Mouse (Mus musculus) hindbrain, embryonic 12.5 days (tissue): ENCODE data around the gene Gm20388. TPM values are rescaled to one million over a fixed set of nuclear protein-coding genes. Genes with fewer than 3 reads are reported as not detected.

Experiments
- ATAC-seq: fragments of 200-750 bp; cut with Nextera tagmentation; 2 replicates; pipeline ENCODE4 v1.8.0; 2017; ENCODE audit warnings: moderate TSS enrichment; ENCODE audit not compliant: low FRiP score
- H3K27ac ChIP-seq: fragments of 300-500 bp; sonication (generic); 2 replicates; pipeline ENCODE4 v1.5.1; 2016; ENCODE audit warnings: mild to moderate bottlenecking
- H3K27me3 ChIP-seq: fragments of 300-500 bp; sonication (generic); 2 replicates; pipeline ENCODE4 v1.6.1; 2016; ENCODE audit warnings: mild to moderate bottlenecking
- H3K36me3 ChIP-seq: fragments of 300-500 bp; sonication (generic); 2 replicates; pipeline ENCODE4 v1.6.1; 2016; ENCODE audit warnings: mild to moderate bottlenecking
- H3K4me1 ChIP-seq: fragments of 300-500 bp; sonication (generic); 2 replicates; pipeline ENCODE4 v1.6.1; 2016
- H3K4me2 ChIP-seq: fragments of 300-500 bp; sonication (generic); replicated peaks from 2 replicates; pipeline ENCODE4 v1.6.1; 2016; ENCODE audit warnings: mild to moderate bottlenecking
- H3K4me3 ChIP-seq: fragments of 300-500 bp; sonication (generic); 2 replicates; pipeline ENCODE4 v1.5.1; 2016; ENCODE audit warnings: mild to moderate bottlenecking
- H3K9ac ChIP-seq: fragments of 300-500 bp; sonication (generic); 2 replicates; pipeline ENCODE4 v1.6.1; 2016; ENCODE audit warnings: mild to moderate bottlenecking, moderate library complexity
- H3K9me3 ChIP-seq: fragments of 300-500 bp; sonication (generic); replicated peaks from 2 replicates; pipeline ENCODE4 v1.6.1; 2016; ENCODE audit warnings: mild to moderate bottlenecking
- WGBS: fragments of 180-500 bp; shearing (Covaris S2); methylation state at CpG from one replicate; pipeline ENCODE4 v1.1.7; 2016; 5-methylcytosine and 5-hydroxymethylcytosine counted together
- polyA plus RNA-seq: library from polyadenylated mRNA; unstranded; fragments of >200 nt; fragmentation: Nextera tagmentation; extraction: Ambion mirVana; gene quantifications from 2 replicates; pipeline ENCODE4 v1.2.1, GENCODE M21; 2016

Gm20388 gene
- polyA plus RNA-seq, 1 experiment from 2014 or later: not detected

DNA sequence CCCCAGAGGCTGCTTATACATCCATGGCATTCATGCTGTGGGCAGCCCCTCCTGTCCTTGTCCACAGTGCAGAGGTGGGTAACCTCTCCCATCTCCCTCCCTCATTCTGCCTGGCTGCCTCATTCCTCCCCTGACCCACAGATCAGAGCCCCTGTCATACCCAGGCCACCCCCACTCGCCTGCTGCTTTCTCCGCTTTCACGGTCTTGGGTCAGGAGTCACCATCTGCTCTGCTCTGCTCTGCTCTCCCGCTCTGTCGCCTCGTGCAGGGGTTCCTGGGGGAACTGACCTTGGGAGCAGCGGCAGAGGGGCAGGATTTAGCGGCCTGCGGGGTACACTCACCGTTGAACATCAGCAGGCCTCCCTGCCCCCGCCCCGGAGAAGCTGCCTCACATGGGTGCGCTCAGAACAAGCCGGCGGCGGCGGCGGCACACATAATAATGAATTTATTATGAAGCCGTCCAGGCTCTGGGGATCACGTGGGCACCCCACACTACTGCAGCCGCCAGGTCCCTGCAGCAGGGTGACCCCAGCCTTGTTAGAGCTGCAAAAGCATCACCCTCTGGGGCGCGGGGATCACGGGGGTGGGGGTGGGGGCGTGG is 638.8 kb downstream of the Gm20388 start:
- peaks cover 95% of the 10 kb centered on the region for H3K4me1 ChIP-seq
- H3K9me3 ChIP-seq: no peaks in the 10 kb centered on the region
- 0 out of 2 replicates have a peak, but pooled peaks cover 3% of the 10 kb centered on the region for H3K27me3 ChIP-seq
- peak overlapping the region; percentile 60 for H3K9ac ChIP-seq
- ATAC-seq: peak; percentile 30
- WGBS: 5% methylated on average over 25 of the region's 25 CpGs
- peak overlapping the region; percentile 96 for H3K27ac ChIP-seq
- H3K4me3 ChIP-seq: peak overlapping the region; percentile 16
- peak overlapping the region; percentile 54 for H3K4me2 ChIP-seq
- 0 out of 2 replicates have a peak, but pooled peaks cover 1% of the 10 kb centered on the region for H3K36me3 ChIP-seq

DNA sequence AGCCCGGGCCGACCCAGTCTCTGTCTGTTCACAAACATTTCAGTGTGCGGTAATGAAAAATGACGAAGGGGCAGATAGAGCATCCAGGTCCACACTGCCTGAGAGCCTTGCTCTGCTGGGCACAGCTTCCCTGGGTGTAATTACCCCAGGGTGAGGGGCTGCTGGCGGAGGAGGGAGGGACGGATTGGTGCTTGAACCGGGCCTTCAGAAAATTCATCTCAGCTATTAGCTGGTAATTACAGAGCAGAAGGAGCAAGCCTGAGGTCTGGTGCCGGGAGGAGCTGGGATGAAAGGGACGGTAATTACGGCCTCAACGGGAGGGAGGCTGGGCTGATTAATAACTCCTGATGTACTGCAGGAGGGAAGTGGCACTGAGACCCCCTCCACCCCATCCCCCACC is 639.3 kb downstream of the Gm20388 start:
- peak overlapping the region; percentile 60 for H3K9ac ChIP-seq
- 0 out of 2 replicates have a peak, but pooled peaks cover 3% of the 10 kb centered on the region for H3K27me3 ChIP-seq
- peaks cover 100% of the 10 kb centered on the region for H3K4me1 ChIP-seq
- H3K36me3 ChIP-seq: peaks cover 6% of the 10 kb centered on the region; the same call in 1 of the 2 replicates
- peak; percentile 69 for ATAC-seq
- WGBS: 5% methylated on average over 11 of the region's 11 CpGs
- H3K9me3 ChIP-seq: no peaks in the 10 kb centered on the region
- peak overlapping the region; percentile 16 for H3K4me3 ChIP-seq
- H3K4me2 ChIP-seq: peak overlapping the region; percentile 54
- peak overlapping the region; percentile 96 for H3K27ac ChIP-seq

DNA sequence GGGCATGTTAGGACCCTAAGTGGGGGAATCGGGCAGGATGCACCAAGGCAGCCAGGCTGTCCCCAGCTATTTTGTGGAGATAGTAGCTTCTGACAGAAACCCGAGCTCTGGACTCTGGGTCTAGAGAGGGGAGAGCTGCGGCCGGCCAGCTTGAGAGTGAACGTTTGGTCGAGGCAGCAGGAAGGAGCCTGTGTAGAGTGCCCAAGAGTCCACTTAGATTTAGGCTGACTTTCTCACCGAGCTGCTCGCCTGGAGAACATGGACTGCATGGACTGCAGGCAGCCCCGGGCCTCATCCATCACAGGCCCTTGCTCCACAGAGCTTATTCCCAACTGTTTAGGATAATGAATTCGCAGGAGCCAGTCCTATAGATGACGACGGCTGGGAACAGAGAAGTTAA is 639.8 kb downstream of the Gm20388 start:
- Histone ChIP-seq H3K9me3 (no peaks in the 10 kb centered on the region), H3K36me3 (peaks cover 7% of the 10 kb centered on the region; the same call in 1 of the 2 replicates), H3K27me3 (0 out of 2 replicates have a peak, but pooled peaks cover 3% of the 10 kb centered on the region), H3K4me3 (0 out of 2 replicates have a peak overlapping the region, but pooled peaks have one; percentile 16), H3K4me1 (peaks cover 100% of the 10 kb centered on the region), H3K4me2 (peak overlapping the region; percentile 54), H3K27ac (peak overlapping the region; percentile 96), H3K9ac (peak overlapping the region; percentile 43; the same call in 1 of the 2 replicates)
- 18% methylated on average over 12 of the region's 12 CpGs for WGBS
- peak; percentile 27; the same call in 1 of the 2 replicates for ATAC-seq

DNA sequence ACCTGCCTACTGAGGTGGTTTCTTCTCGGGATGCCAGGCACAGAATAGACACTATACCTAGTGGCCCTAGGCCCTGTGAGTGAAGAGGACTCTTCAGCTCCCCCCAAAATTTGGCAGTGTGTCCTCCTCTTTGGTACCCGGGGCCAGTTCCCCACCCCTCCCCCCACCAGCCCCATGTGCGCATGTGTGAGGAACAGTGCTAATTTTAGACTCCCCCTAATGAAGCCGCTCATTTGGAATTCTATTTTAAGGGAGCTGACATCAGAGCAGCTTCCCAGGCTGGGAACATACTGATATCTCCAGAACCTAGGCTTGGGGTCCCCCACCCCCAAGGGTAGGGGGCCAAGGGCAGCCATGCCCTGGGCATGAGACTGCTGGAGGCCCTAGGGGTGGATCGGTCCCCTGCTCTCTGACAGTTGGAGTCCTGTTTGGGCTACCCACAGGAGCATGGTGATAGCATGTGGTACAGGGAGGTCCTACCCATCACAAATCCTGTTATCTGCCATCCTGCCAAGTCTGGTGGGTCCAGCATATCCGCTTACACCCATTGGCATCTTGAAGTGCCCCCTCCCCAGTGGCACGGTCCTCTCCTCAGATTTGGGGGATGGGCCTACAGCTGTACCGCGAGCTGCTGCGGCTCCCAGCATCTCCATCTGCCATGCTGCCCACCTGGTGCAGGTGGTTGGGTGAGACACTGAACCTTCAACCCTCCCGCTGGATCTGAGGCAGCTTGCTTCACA is 640.5 kb downstream of the Gm20388 start:
- peak overlapping the region; percentile 54; the same call in 1 of the 2 replicates for H3K4me2 ChIP-seq

DNA sequence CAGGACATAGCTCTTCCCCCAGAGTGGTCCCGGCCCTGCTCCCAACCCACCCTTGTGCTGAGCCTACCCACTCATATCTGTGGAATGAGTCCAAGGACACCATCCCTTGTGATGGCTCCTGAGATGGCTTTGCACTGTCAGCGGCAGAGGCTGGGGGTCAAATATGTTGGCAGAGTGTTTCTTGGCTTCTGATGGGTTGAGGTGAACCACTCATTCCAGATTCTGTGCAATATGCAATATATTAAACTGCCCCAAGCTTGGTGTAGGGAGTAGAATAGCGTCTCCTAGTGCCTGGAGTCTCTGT is 641.0 kb downstream of the Gm20388 start:
- H3K27ac ChIP-seq: peak overlapping the region; percentile 96
- H3K4me2 ChIP-seq: no peak overlapping the region
- no peak overlapping the region for H3K4me3 ChIP-seq
- peaks cover 7% of the 10 kb centered on the region; the same call in 1 of the 2 replicates for H3K36me3 ChIP-seq
- no peak overlapping the region for H3K9ac ChIP-seq
- ATAC-seq: no peak
- WGBS: 87% methylated on average over 3 of the region's 3 CpGs
- H3K27me3 ChIP-seq: 0 out of 2 replicates have a peak, but pooled peaks cover 3% of the 10 kb centered on the region
- H3K9me3 ChIP-seq: no peaks in the 10 kb centered on the region
- peaks cover 100% of the 10 kb centered on the region for H3K4me1 ChIP-seq

More for the DNA sequence above, 640.5 kb downstream of the Gm20388 start:
- Histone ChIP-seq H3K9me3 (no peaks in the 10 kb centered on the region), H3K27ac (peak overlapping the region; percentile 96), H3K9ac (peak overlapping the region; percentile 43; the same call in 1 of the 2 replicates), H3K36me3 (peaks cover 7% of the 10 kb centered on the region; the same call in 1 of the 2 replicates), H3K4me1 (peaks cover 100% of the 10 kb centered on the region), H3K27me3 (0 out of 2 replicates have a peak, but pooled peaks cover 3% of the 10 kb centered on the region), H3K4me3 (no peak overlapping the region)
- ATAC-seq: peak; percentile 26; the same call in 1 of the 2 replicates
- 76% methylated on average over 11 of the region's 11 CpGs for whole genome bisulfite sequencing

DNA sequence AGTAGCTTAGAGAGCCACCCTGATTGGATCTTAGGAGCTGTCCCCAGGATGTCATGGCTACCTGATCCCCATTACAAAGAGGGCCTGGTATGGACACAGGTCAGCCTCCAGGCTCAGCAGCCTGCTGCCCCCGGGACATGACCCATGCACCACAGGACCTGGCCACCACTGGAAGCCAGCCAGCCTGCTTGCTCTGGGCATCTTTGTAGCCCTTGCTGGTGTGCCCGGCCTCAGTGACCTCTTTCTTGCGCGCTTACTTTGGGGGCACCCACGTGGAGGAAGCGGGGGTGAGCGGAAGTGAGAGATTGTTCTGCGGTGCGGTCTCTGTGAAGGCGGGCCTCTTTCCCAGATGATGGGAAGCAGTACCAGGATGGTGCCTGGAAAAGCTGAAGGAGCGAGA is 641.9 kb downstream of the Gm20388 start:
- ATAC-seq: no peak
- Histone ChIP-seq H3K36me3 (peaks cover 7% of the 10 kb centered on the region; the same call in 1 of the 2 replicates), H3K27ac (no peak overlapping the region), H3K4me1 (peaks cover 100% of the 10 kb centered on the region), H3K4me3 (no peak overlapping the region), H3K9ac (no peak overlapping the region), H3K9me3 (no peaks in the 10 kb centered on the region), H3K4me2 (no peak overlapping the region), H3K27me3 (0 out of 2 replicates have a peak, but pooled peaks cover 3% of the 10 kb centered on the region)
- WGBS: 80% methylated on average over 11 of the region's 11 CpGs

DNA sequence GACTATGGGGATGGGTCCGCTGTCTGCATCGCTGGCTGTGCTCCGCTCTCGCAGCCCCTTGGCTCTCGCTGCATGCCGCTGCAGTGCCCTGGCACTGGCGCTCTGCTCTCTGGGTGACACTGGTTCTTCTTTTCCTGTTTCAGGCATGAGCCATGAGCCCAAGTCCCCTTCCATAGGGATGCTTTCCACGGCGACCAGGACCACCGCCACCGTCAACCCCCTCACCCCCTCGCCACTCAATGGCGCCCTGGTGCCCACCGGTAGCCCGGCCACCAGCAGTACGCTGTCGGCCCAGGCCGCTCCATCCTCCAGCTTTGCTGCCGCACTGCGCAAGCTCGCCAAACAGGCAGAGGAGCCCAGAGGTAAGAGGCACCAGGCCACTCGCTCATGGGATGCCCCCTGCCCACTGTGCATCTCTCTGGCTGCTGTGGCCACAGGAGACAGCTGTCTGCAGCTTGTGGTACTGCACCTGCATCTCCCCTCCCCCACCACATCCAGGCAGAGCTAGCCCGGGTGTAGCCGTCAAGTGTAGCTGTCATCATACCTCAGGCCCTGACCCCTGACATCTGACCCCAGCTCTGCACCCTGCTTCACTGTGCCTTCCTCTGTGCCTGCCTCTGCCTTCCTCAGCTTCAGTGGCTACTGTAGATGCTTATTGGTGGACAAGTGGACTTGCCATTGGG is 642.9 kb downstream of the Gm20388 start:
- ATAC-seq: no peak
- WGBS: 84% methylated on average over 24 of the region's 24 CpGs
- H3K4me1 ChIP-seq: peaks cover 100% of the 10 kb centered on the region
- H3K27ac ChIP-seq: peak overlapping the region; percentile 44
- 0 out of 2 replicates have a peak, but pooled peaks cover 3% of the 10 kb centered on the region for H3K27me3 ChIP-seq
- H3K9me3 ChIP-seq: no peaks in the 10 kb centered on the region
- H3K4me3 ChIP-seq: no peak overlapping the region
- no peak overlapping the region for H3K9ac ChIP-seq
- H3K36me3 ChIP-seq: peaks cover 8% of the 10 kb centered on the region; the same call in 1 of the 2 replicates
- no peak overlapping the region for H3K4me2 ChIP-seq

DNA sequence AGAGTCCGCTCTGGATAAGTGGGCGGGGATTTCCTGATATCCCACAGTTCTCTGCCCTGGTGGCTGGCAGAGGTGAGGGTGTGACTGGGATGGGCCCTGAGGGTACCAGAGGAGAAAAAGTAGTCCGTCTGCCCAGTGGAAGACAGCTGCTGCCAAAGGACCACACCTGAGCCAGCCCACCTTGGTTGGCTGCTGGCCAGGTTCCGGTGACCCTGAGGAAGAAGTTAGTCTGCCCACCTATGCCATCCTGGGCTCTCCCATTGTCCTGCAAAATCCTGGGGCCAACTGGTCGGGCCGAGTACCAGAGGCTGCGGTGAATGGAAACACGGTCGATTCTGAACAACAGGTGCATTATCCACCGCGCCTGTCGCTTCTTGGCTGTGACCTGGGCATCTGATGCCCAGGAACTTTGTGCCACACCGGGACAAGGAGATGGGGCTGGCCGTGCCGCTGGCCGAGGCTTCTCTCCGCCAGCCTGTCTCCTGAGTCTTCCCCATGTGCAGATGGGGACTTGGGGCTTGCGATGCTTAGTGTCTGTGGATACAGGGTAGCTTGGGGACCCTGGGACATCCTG is 643.9 kb downstream of the Gm20388 start:
- ATAC-seq: no peak
- no peaks in the 10 kb centered on the region for H3K9me3 ChIP-seq
- no peak overlapping the region for H3K4me3 ChIP-seq
- no peak overlapping the region for H3K9ac ChIP-seq
- 91% methylated on average over 18 of the region's 18 CpGs for WGBS
- peaks cover 14% of the 10 kb centered on the region; the same call in 1 of the 2 replicates for H3K36me3 ChIP-seq
- H3K4me2 ChIP-seq: no peak overlapping the region
- 0 out of 2 replicates have a peak, but pooled peaks cover 3% of the 10 kb centered on the region for H3K27me3 ChIP-seq
- peaks cover 100% of the 10 kb centered on the region for H3K4me1 ChIP-seq
- peak overlapping the region; percentile 17; the same call in 1 of the 2 replicates for H3K27ac ChIP-seq

DNA sequence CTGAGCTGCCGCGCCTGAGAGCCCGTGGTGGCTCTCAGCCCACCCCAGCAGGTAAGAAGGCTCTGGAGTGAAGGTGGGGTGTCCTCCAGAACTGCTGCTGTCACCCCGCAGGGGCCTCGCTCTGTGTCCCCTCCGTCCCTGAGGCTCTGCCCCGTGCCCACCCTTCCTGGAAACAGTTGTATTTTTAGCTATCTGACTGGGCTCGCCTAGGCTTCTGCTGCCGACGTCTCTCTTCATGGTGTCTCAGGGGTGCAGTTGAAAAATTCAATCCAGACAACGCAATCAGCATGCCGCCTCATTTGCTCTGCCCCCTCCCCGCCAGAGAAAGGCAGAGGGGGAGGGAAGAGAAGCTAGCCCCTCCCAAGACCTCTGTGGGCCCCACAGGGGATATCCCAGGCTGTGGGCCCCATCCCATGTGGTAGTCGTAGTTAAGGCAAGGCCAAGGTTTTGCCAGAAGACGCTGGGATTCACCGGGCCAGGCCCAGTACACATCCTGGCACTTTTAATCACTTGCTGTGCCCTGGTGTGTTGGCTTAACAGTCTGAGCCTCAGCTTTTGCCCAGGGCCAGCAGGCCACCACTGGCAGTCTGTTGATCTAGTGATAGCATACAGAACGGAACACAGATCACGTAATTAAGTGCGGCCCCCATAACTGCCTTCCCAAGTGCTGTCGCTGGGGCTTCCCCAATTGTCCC is 645.7 kb downstream of the Gm20388 start:
- peaks cover 14% of the 10 kb centered on the region; the same call in 1 of the 2 replicates for H3K36me3 ChIP-seq
- 0 out of 2 replicates have a peak, but pooled peaks cover 3% of the 10 kb centered on the region for H3K27me3 ChIP-seq
- no peak overlapping the region for H3K4me3 ChIP-seq
- peaks cover 100% of the 10 kb centered on the region for H3K4me1 ChIP-seq
- peak overlapping the region; percentile 17 for H3K4me2 ChIP-seq
- H3K9me3 ChIP-seq: no peaks in the 10 kb centered on the region
- ATAC-seq: no peak
- WGBS: 55% methylated on average over 20 of the region's 20 CpGs
- H3K9ac ChIP-seq: peak overlapping the region; percentile 29; the same call in 1 of the 2 replicates
- H3K27ac ChIP-seq: peak overlapping the region; percentile 81

DNA sequence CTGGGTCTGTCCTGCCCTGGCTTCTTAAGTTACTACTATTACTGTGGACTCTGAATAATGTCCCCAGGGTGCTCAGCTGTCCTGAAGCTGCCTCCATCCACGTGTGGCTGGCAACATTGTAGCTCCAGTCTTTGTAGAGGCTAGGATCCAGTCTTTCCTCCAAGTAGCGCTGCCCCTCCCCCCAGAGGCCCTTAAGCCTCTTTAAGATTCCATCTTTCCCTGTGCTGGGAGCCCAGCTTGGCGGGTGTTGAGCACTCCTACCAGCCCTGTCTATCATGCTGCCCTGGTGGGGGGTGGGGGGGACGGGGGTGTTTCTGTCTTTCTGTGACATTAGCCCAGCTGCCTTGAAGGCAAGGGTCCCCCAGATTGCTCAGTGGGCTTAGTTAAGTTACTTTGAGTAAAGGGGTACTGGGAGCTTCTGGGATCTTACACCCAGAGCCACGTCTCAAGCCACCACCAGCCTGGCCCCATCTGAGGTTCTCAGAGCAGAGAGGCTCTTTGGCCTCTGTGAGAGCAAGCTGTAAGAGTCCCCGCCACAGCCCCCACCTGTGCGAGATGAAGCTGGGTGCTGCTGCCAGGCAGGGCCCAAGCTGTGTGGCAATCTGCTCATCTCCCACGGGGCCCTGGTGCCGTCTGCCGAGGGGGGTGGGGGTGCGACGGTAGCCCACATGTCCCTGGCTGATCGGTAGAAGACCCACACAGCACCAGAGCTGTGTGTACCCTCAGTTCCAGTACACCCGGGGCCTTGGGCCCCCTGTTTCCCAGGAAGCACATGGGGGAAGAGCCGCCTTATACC is 646.7 kb downstream of the Gm20388 start:
- WGBS: 52% methylated on average over 15 of the region's 15 CpGs
- Histone ChIP-seq H3K27ac (peak overlapping the region; percentile 81), H3K4me2 (peak overlapping the region; percentile 3; the same call in 1 of the 2 replicates), H3K4me3 (no peak overlapping the region), H3K27me3 (0 out of 2 replicates have a peak, but pooled peaks cover 3% of the 10 kb centered on the region), H3K9ac (0 out of 2 replicates have a peak overlapping the region, but pooled peaks have one; percentile 29), H3K9me3 (no peaks in the 10 kb centered on the region), H3K36me3 (peaks cover 14% of the 10 kb centered on the region; the same call in 1 of the 2 replicates), H3K4me1 (peaks cover 100% of the 10 kb centered on the region)
- ATAC-seq: no peak
